Comparison of ENCODE assay signal across 8 mouse cellular contexts in genomic region chr12:112929562-112930352, GRCm38 (mm10). TPM values are rescaled to one million over a fixed set of nuclear protein-coding genes. Genes with fewer than 3 reads are reported as not detected.
A peak's percentile ranks its signal among the peaks of the same experiment; 100 is the strongest.
DNase-seq lines count a peak whose midpoint lies in the region; ATAC-seq and TF ChIP-seq lines count a peak whose summit lies in the region.

Gene Jag2 (minus strand): TSS chr12:112929776.

- H3K9ac ChIP-seq in ES-Bruce4 (ENCODE audit: low read depth, poor library complexity, severe bottlenecking), result peak within 1 kb of the TSS; percentile 87
- peak within 1 kb of the TSS; percentile 87 for H3K9ac ChIP-seq in forebrain, postnatal 0 days

- peak within 1 kb of the TSS; percentile 75 for H3K4me3 ChIP-seq in ES-Bruce4 (ENCODE audit: low read depth, low read length)
- peak within 1 kb of the TSS; percentile 67 for H3K4me3 ChIP-seq in brown adipose tissue, adult 24 weeks (ENCODE audit: insufficient read depth, low read depth, low read length)
- peak within 1 kb of the TSS; percentile 69 for H3K4me3 ChIP-seq in forebrain, postnatal 0 days (ENCODE audit: low read depth, low read length)

- peak; percentile 61 for TF ChIP-seq CTCF in ES-Bruce4 (IDR thresholded peaks at IDR 0.05; ENCODE audit: low read depth, low read length)
- TF ChIP-seq CTCF in forebrain, postnatal 0 days (IDR thresholded peaks at IDR 0.05; ENCODE audit: low read depth), result peak; percentile 75

- 2% methylated on average over 39 of the region's 85 CpGs for WGBS in forebrain, postnatal 0 days

- peak within 1 kb of the TSS; percentile 83 for H3K4me2 ChIP-seq in forebrain, postnatal 0 days (ENCODE audit: low read depth)

- no peaks in the 10 kb centered on the region for H3K36me3 ChIP-seq in ES-Bruce4 (ENCODE audit: control insufficient read depth, insufficient read depth, low read length, poor library complexity, severe bottlenecking)
- H3K36me3 ChIP-seq in forebrain, postnatal 0 days (ENCODE audit: insufficient read depth), result no peaks in the 10 kb centered on the region

- TF ChIP-seq POLR2A in ES-Bruce4 (IDR thresholded peaks at IDR 0.05; ENCODE audit: insufficient read depth, low read length), result no peak

- H3K4me1 ChIP-seq in ES-Bruce4 (ENCODE audit: control insufficient read depth, insufficient read depth, low read length), result peaks cover 4% of the 10 kb centered on the region
- H3K4me1 ChIP-seq in brown adipose tissue, adult 24 weeks (ENCODE audit: control insufficient read depth, insufficient read depth, insufficient read length, low read length), result peaks cover 5% of the 10 kb centered on the region; the same call in 1 of the 2 replicates
- H3K4me1 ChIP-seq in forebrain, postnatal 0 days (ENCODE audit: insufficient read depth), result peaks cover 11% of the 10 kb centered on the region; the same call in 1 of the 2 replicates

- H3K27ac ChIP-seq in ES-Bruce4 (ENCODE audit: insufficient read depth, low read length), result no peak within 1 kb of the TSS
- peak within 1 kb of the TSS; percentile 38 for H3K27ac ChIP-seq in brown adipose tissue, adult 24 weeks (replicated peaks; ENCODE audit: low read depth, low read length)
- peak within 1 kb of the TSS; percentile 83 for H3K27ac ChIP-seq in forebrain, postnatal 0 days (ENCODE audit: low read depth, low read length)

- DNase-seq in forebrain, postnatal 0 days, result peak; percentile 80
- DNase-seq in heart, postnatal 10 days, result peak; percentile 75 to 78
- peak; percentile 33 for DNase-seq in layer of hippocampus, adult 9-10 months (ENCODE audit: low spot score)
- peak; percentile 63 to 71 for DNase-seq in lung, adult 18-20 months
- peak; percentile 72 for DNase-seq in retina, embryonic 14.5 days (ENCODE audit: low spot score)
- DNase-seq in yolk sac, embryonic 10.5 days (ENCODE audit: low spot score), result peak; percentile 54

- peak; percentile 74 for ATAC-seq in forebrain, postnatal 0 days

- no peaks in the 10 kb centered on the region for H3K27me3 ChIP-seq in ES-Bruce4 (ENCODE audit: control insufficient read depth, insufficient read depth, low read length, poor library complexity, severe bottlenecking)
- no peaks in the 10 kb centered on the region; the same call in 1 of the 2 replicates for H3K27me3 ChIP-seq in forebrain, postnatal 0 days (ENCODE audit: insufficient read depth, low read length)

- intact Hi-C loops in heart, postnatal 10 days (cut with DNase I), result loop anchor here (2.0 kb wide), 1 partner anchor 55 kb away; no protein-coding TSS in a partner anchor

- TF ChIP-seq EP300 in ES-Bruce4 (IDR thresholded peaks at IDR 0.05; ENCODE audit: insufficient read depth, low read depth, low read length), result no peak

- H3K9me3 ChIP-seq in ES-Bruce4 (replicated peaks; ENCODE audit: control insufficient read depth, insufficient read depth, low read length, poor library complexity, severe bottlenecking), result no peaks in the 10 kb centered on the region
- H3K9me3 ChIP-seq in forebrain, postnatal 0 days (ENCODE audit: low read length), result no peaks in the 10 kb centered on the region

RNA-seq across cellular contexts. Expression of gene Jag2, which starts in this region (rescaled TPM):
- polyA plus RNA-seq in ES-Bruce4 (2011; ENCODE audit: insufficient read depth, insufficient read length, low read depth, missing spikeins), result 47.6 and 50.9 TPM in 2 replicates
- polyA plus RNA-seq in brown adipose tissue, adult 24 weeks (2012; ENCODE audit: insufficient read depth, insufficient read length, missing spikeins), result 2.2 and 3.2 TPM in 2 replicates
- total RNA-seq in forebrain, postnatal 0 days (2014; rRNA removed), result 66.9 and 69.4 TPM in 2 replicates
- polyA plus RNA-seq in forebrain, postnatal 0 days (2015; fragmentation: Nextera tagmentation; extraction: Ambion mirVana), result 5.5 and 7.9 TPM in 2 replicates
- 10 to 100 TPM; 36.1 to 38.5 TPM for total RNA-seq in heart, postnatal 10 days (2021)
